Comparison of ENCODE assay signal across 8 mouse cellular contexts in the genomic region with DNA sequence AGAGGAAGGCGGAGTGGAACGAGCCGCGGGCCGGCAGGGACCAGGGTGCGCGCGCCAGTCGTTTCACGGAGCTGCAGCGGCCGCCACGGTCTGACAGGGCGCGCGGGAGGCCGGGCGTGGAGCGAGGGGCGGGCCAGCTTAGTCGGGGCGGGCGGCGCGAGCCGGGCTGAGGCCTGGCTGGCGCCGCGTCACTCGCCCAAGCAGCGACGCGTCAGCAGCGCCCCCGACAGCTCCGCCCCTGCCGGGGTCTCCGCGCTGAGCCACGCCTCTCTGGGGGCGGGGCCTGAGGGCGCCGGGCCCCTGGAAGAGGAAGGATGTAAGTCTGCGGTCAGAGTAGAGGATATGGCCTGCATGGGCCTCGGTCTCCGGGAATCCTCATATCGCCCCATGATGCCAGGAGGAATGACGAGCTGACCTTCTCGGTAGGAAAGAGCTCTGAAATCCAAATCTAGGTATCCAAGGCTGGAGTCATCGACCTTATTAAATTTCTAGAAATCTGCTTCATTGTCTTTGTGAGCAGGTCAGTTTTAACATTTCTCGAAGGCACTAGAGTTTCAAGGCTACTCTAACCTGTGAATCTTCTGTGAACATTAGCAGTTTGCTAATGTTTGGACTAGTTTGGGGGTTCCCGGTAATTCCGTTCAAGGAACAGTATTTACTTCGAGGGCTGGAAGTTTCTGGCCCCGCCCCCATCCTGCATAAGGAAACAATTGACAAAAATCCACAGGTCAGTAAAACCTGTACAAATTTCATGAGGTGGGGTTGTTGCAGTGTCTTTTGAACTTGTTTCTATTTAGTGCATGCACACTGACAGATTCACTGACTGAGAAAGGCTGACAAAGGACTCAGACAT. TPM values are rescaled to one million over a fixed set of nuclear protein-coding genes. Genes with fewer than 3 reads are reported as not detected.
DNase-seq lines count a peak whose midpoint lies in the region; ATAC-seq and TF ChIP-seq lines count a peak whose summit lies in the region.

A gene (minus strand): TSS at position 228 of the 853 bp plus-strand sequence.

- no peak for TF ChIP-seq EP300 in CH12.LX (IDR thresholded peaks at IDR 0.05; ENCODE audit: low read length)
- no peak for TF ChIP-seq EP300 in heart, postnatal 0 days (IDR thresholded peaks at IDR 0.05; ENCODE audit: low read depth)

- no peaks in the 10 kb centered on the region; the same call in 1 of the 2 replicates for H3K79me2 ChIP-seq in CH12.LX (replicated peaks; ENCODE audit: control insufficient read depth, extremely low read depth, insufficient read depth, poor library complexity, severe bottlenecking)

- peak within 1 kb of the TSS; percentile 91 for H3K4me2 ChIP-seq in CH12.LX (ENCODE audit: insufficient read depth, low read depth, poor library complexity, severe bottlenecking)
- peak within 1 kb of the TSS; percentile 85 for H3K4me2 ChIP-seq in forebrain, embryonic 12.5 days
- H3K4me2 ChIP-seq in heart, postnatal 0 days (ENCODE audit: low read depth, low read length) = peak within 1 kb of the TSS; percentile 91
- H3K4me2 ChIP-seq in liver, embryonic 16.5 days (ENCODE audit: low read depth, low read length) = peak within 1 kb of the TSS; percentile 93
- peak within 1 kb of the TSS; percentile 70 for H3K4me2 ChIP-seq in neural tube, embryonic 13.5 days

- H3K27ac ChIP-seq in CH12.LX (ENCODE audit: insufficient read depth, low read depth) = no peak within 1 kb of the TSS
- 0 out of 2 replicates have a peak within 1 kb of the TSS, but pooled peaks have one; percentile 50 for H3K27ac ChIP-seq in forebrain, embryonic 12.5 days
- H3K27ac ChIP-seq in heart, postnatal 0 days (ENCODE audit: low read depth) = peak within 1 kb of the TSS; percentile 79
- peak within 1 kb of the TSS; percentile 19; the same call in 1 of the 2 replicates for H3K27ac ChIP-seq in liver, embryonic 16.5 days (ENCODE audit: low read length)
- peak within 1 kb of the TSS; percentile 66 for H3K27ac ChIP-seq in neural tube, embryonic 13.5 days (replicated peaks)
- peak within 1 kb of the TSS; percentile 56 for H3K27ac ChIP-seq in testis, adult 2 months (ENCODE audit: control insufficient read depth, insufficient read depth, low read depth, low read length)

- peak within 1 kb of the TSS; percentile 94 for H3K9ac ChIP-seq in CH12.LX (ENCODE audit: insufficient read depth, low read depth)
- H3K9ac ChIP-seq in forebrain, embryonic 12.5 days = peak within 1 kb of the TSS; percentile 79
- H3K9ac ChIP-seq in heart, postnatal 0 days (replicated peaks; ENCODE audit: low read depth, low read length) = peak within 1 kb of the TSS; percentile 75
- peak within 1 kb of the TSS; percentile 74 for H3K9ac ChIP-seq in liver, embryonic 16.5 days (ENCODE audit: low read depth, low read length)
- peak within 1 kb of the TSS; percentile 87 for H3K9ac ChIP-seq in neural tube, embryonic 13.5 days

- in situ Hi-C loops in CH12.LX (cut with MboI; ENCODE audit: low pct_ligation_motif_present, low pct_unique_long_range_greater_than_20kb, low sequenced_read_pairs) = no loop called here

- peak within 1 kb of the TSS; percentile 65 to 91 (median 81) for H3K4me3 ChIP-seq in CH12.LX (replicated peaks in 1 of 3; ENCODE audit: low read depth in 2 of 3, low read length in 2 of 3, poor library complexity in 1 of 3)
- H3K4me3 ChIP-seq in forebrain, embryonic 12.5 days (replicated peaks) = peak within 1 kb of the TSS; percentile 76
- H3K4me3 ChIP-seq in heart, postnatal 0 days (ENCODE audit: low read depth, low read length) = peak within 1 kb of the TSS; percentile 77
- peak within 1 kb of the TSS; percentile 74 for H3K4me3 ChIP-seq in liver, embryonic 16.5 days (ENCODE audit: low read depth, low read length)
- H3K4me3 ChIP-seq in neural tube, embryonic 13.5 days = peak within 1 kb of the TSS; percentile 61
- H3K4me3 ChIP-seq in testis, adult 2 months (ENCODE audit: control insufficient read depth, low read depth, low read length) = peak within 1 kb of the TSS; percentile 87

- 6% methylated on average over 36 of the region's 55 CpGs for WGBS in forebrain, embryonic 12.5 days
- WGBS in heart, postnatal 0 days = 3% methylated on average over 52 of the region's 55 CpGs
- WGBS in liver, embryonic 16.5 days (ENCODE audit: insufficient replicate concordance) = 1% methylated on average over 55 of the region's 55 CpGs
- 4% methylated on average over 51 of the region's 55 CpGs for WGBS in neural tube, embryonic 13.5 days

- peak; percentile 100 for ATAC-seq in forebrain, embryonic 12.5 days (ENCODE audit: low FRiP score)
- ATAC-seq in heart, postnatal 0 days (ENCODE audit: insufficient read depth, low read depth) = peak; percentile 99
- peak; percentile 100 for ATAC-seq in liver, embryonic 16.5 days (ENCODE audit: low read depth)
- peak; percentile 100 for ATAC-seq in neural tube, embryonic 13.5 days (ENCODE audit: low read depth)

- peaks cover 0 to 1% of the 10 kb centered on the region in 2 experiments for H3K36me3 ChIP-seq in CH12.LX (replicated peaks in 1 of 2; ENCODE audit: control insufficient read depth in 1 of 2, insufficient read depth in 1 of 2, low read length in 1 of 2)
- H3K36me3 ChIP-seq in forebrain, embryonic 12.5 days (replicated peaks) = no peaks in the 10 kb centered on the region
- H3K36me3 ChIP-seq in heart, postnatal 0 days (replicated peaks; ENCODE audit: control insufficient read depth, insufficient read depth, low read length) = peaks cover 2% of the 10 kb centered on the region; the same call in 1 of the 2 replicates
- no peaks in the 10 kb centered on the region for H3K36me3 ChIP-seq in liver, embryonic 16.5 days (ENCODE audit: control insufficient read depth, insufficient read depth)
- peaks cover 2% of the 10 kb centered on the region for H3K36me3 ChIP-seq in neural tube, embryonic 13.5 days
- no peaks in the 10 kb centered on the region for H3K36me3 ChIP-seq in testis, adult 2 months (ENCODE audit: control insufficient read depth, insufficient read depth, low read length)

- DNase-seq in CH12.LX (ENCODE audit: extremely low read depth) = peak; percentile 90
- DNase-seq in c-Kit-positive CD71-positive TER-119-negative erythroid progenitor cells, embryonic 14.5 days (ENCODE audit: low read depth) = peak; percentile 79
- DNase-seq in heart, postnatal 0 days (ENCODE audit: low spot score) = peak; percentile 93
- peak; percentile 95 to 97 for DNase-seq in kidney, postnatal 4 days

- no peak for TF ChIP-seq CTCF in CH12.LX (conservative IDR thresholded peaks at IDR 0.05 in 1 of 2, IDR thresholded peaks at IDR 0.05 in 1 of 2; ENCODE audit: low read depth in 2 of 2, low read length in 2 of 2)
- no peak for TF ChIP-seq CTCF in heart, postnatal 0 days (IDR thresholded peaks at IDR 0.05; ENCODE audit: low read depth)
- TF ChIP-seq CTCF in testis, adult 2 months (IDR thresholded peaks at IDR 0.05; ENCODE audit: control insufficient read depth, insufficient read depth, insufficient replicate concordance, low read depth, low read length) = no peak

- no peak for TF ChIP-seq RAD21 in CH12.LX (IDR thresholded peaks at IDR 0.05; ENCODE audit: low read depth, low read length)

- peak; percentile 87 for TF ChIP-seq POLR2A in CH12.LX (IDR thresholded peaks at IDR 0.05; ENCODE audit: low read depth, low read length)
- TF ChIP-seq POLR2A in testis, adult 2 months (IDR thresholded peaks at IDR 0.05; ENCODE audit: control insufficient read depth, low read depth, low read length) = peak; percentile 47

- peaks cover 8 to 20% of the 10 kb centered on the region in 2 experiments for H3K4me1 ChIP-seq in CH12.LX (ENCODE audit: control insufficient read depth in 1 of 2, insufficient read depth in 2 of 2)
- peaks cover 10% of the 10 kb centered on the region for H3K4me1 ChIP-seq in forebrain, embryonic 12.5 days
- peaks cover 5% of the 10 kb centered on the region; the same call in 1 of the 2 replicates for H3K4me1 ChIP-seq in heart, postnatal 0 days (ENCODE audit: control insufficient read depth, insufficient read depth)
- H3K4me1 ChIP-seq in liver, embryonic 16.5 days (ENCODE audit: control insufficient read depth, low read depth, low read length) = peaks cover 8% of the 10 kb centered on the region
- H3K4me1 ChIP-seq in neural tube, embryonic 13.5 days (replicated peaks) = peaks cover 12% of the 10 kb centered on the region
- peaks cover 6% of the 10 kb centered on the region for H3K4me1 ChIP-seq in testis, adult 2 months (ENCODE audit: control insufficient read depth, insufficient read depth, low read length)

- dilution Hi-C loops in CH12.LX (cut with MboI; ENCODE audit: extremely low pct_ligation_motif_present, extremely low pct_unique_long_range_greater_than_20kb, low sequenced_read_pairs) = no loop called here

- no peaks in the 10 kb centered on the region for H3K9me3 ChIP-seq in CH12.LX (replicated peaks; ENCODE audit: low read length)
- H3K9me3 ChIP-seq in forebrain, embryonic 12.5 days = no peaks in the 10 kb centered on the region
- H3K9me3 ChIP-seq in heart, postnatal 0 days (replicated peaks; ENCODE audit: control insufficient read depth, low read length) = no peaks in the 10 kb centered on the region
- no peaks in the 10 kb centered on the region for H3K9me3 ChIP-seq in liver, embryonic 16.5 days (replicated peaks; ENCODE audit: control insufficient read depth, low read length)
- H3K9me3 ChIP-seq in neural tube, embryonic 13.5 days = no peaks in the 10 kb centered on the region

- H3K27me3 ChIP-seq in CH12.LX (replicated peaks) = no peaks in the 10 kb centered on the region
- H3K27me3 ChIP-seq in forebrain, embryonic 12.5 days = no peaks in the 10 kb centered on the region
- H3K27me3 ChIP-seq in heart, postnatal 0 days (ENCODE audit: control insufficient read depth, insufficient read depth, low read length) = no peaks in the 10 kb centered on the region
- no peaks in the 10 kb centered on the region for H3K27me3 ChIP-seq in liver, embryonic 16.5 days (ENCODE audit: control insufficient read depth, insufficient read depth, low read depth, low read length)
- H3K27me3 ChIP-seq in neural tube, embryonic 13.5 days = no peaks in the 10 kb centered on the region
- no peaks in the 10 kb centered on the region for H3K27me3 ChIP-seq in testis, adult 2 months (ENCODE audit: control insufficient read depth, insufficient read depth, low read length)

TF ChIP-seq in CH12.LX, 34 proteins besides CTCF, POLR2A, EP300 and RAD21 (continues in another document):
- no peak for TF ChIP-seq MEF2A (IDR thresholded peaks at IDR 0.05; ENCODE audit: borderline replicate concordance, low read depth, low read length)
- peak; percentile 42; the same call in 1 of the 2 replicates for TF ChIP-seq HCFC1 (IDR thresholded peaks at IDR 0.05; ENCODE audit: low read depth, low read length)

RNA-seq across cellular contexts. Expression of the gene that starts here (rescaled TPM):
- total RNA-seq in CH12.LX (2012; rRNA removed) (11.0 and 12.3 TPM in 2 replicates), CH12.LX (2014; rRNA removed) (15.1 and 18.2 TPM in 2 replicates)
- polyA plus RNA-seq in CH12.LX (2012; ENCODE audit: insufficient read length, low read depth) = 17.0 and 19.3 TPM in 2 replicates
- polyA plus RNA-seq in forebrain, embryonic 12.5 days (2016; fragmentation: Nextera tagmentation; extraction: Ambion mirVana) = 31.4 TPM in 2 replicates
- 1.3 and 3.0 TPM in 2 replicates for total RNA-seq in heart, postnatal 0 days (2014; rRNA removed; ENCODE audit: low replicate concordance)
- polyA plus RNA-seq in heart, postnatal 0 days (2015; fragmentation: Nextera tagmentation; extraction: Ambion mirVana) = 13.0 and 13.4 TPM in 2 replicates
- 6.4 and 6.8 TPM in 2 replicates for polyA plus RNA-seq in liver, embryonic 16.5 days (2015; fragmentation: Nextera tagmentation; extraction: Ambion mirVana)
- 37.1 and 38.1 TPM in 2 replicates for polyA plus RNA-seq in neural tube, embryonic 13.5 days (2015; fragmentation: Nextera tagmentation; extraction: Ambion mirVana)
- polyA plus RNA-seq in testis, adult 2 months (2012; rRNA removed) = 4.3 and 5.2 TPM in 2 replicates
